In genomic region chr4:62675394-62675793, GRCm38 (mm10) we compare ENCODE assay signal across 9 mouse cellular contexts.
DNase-seq lines count a peak whose midpoint lies in the region; ATAC-seq and TF ChIP-seq lines count a peak whose summit lies in the region.
"Had no signal": no experiment of that assay in that cellular context is flagged by ENCODE, and none has a peak within 500 bp of the region (broad histone marks: within the 10 kb centered on the region; RNA-seq: fewer than 3 reads in every experiment).

No protein-coding gene starts in this region.

- intact Hi-C loops in gastrocnemius, adult 2 months (cut with DNase I) = no loop called here

- H3K9me3 ChIP-seq in lung, postnatal 0 days (ENCODE audit: low read length) = no peaks in the 10 kb centered on the region
- no peaks in the 10 kb centered on the region for H3K9me3 ChIP-seq in liver, postnatal 0 days (ENCODE audit: low read length)
- no peaks in the 10 kb centered on the region for H3K9me3 ChIP-seq in stomach, embryonic 16.5 days (replicated peaks; ENCODE audit: control insufficient read depth, low read length)

- no peak for ATAC-seq in lung, postnatal 0 days
- no peak for ATAC-seq in liver, postnatal 0 days
- ATAC-seq in stomach, embryonic 16.5 days (ENCODE audit: insufficient read depth, low FRiP score) = no peak
- ATAC-seq in monocyte, adult 5-6 weeks (replicated peaks; ENCODE audit: insufficient number of reproducible peaks, low FRiP score, low TSS enrichment, poor library complexity, severe bottlenecking) = no peak

- peaks cover 3% of the 10 kb centered on the region; the same call in 1 of the 2 replicates for H3K4me1 ChIP-seq in lung, postnatal 0 days (ENCODE audit: insufficient read depth, low read depth, low read length)
- H3K4me1 ChIP-seq in liver, postnatal 0 days (ENCODE audit: insufficient read depth) = 0 out of 2 replicates have a peak, but pooled peaks cover 5% of the 10 kb centered on the region
- H3K4me1 ChIP-seq in stomach, embryonic 16.5 days (ENCODE audit: control insufficient read depth, insufficient read depth, low read length) = peaks cover 34% of the 10 kb centered on the region

- 67% methylated on average over 2 of the region's 2 CpGs for WGBS in lung, postnatal 0 days
- 61% methylated on average over 2 of the region's 2 CpGs for WGBS in liver, postnatal 0 days (ENCODE audit: insufficient replicate concordance)
- 72% methylated on average over 2 of the region's 2 CpGs for WGBS in stomach, embryonic 16.5 days

- H3K4me2 ChIP-seq in lung, postnatal 0 days (replicated peaks; ENCODE audit: low read depth, low read length) = peak overlapping the region; percentile 63; the same call in 1 of the 2 replicates
- peak overlapping the region; percentile 19; the same call in 1 of the 2 replicates for H3K4me2 ChIP-seq in liver, postnatal 0 days (ENCODE audit: low read depth, low read length)
- H3K4me2 ChIP-seq in stomach, embryonic 16.5 days (ENCODE audit: low read depth, low read length) = peak overlapping the region; percentile 60

- no peaks in the 10 kb centered on the region for H3K27me3 ChIP-seq in lung, postnatal 0 days (replicated peaks; ENCODE audit: insufficient read depth, low read length)
- no peaks in the 10 kb centered on the region for H3K27me3 ChIP-seq in liver, postnatal 0 days (ENCODE audit: insufficient read depth, low read length)
- no peaks in the 10 kb centered on the region for H3K27me3 ChIP-seq in stomach, embryonic 16.5 days (ENCODE audit: control insufficient read depth, insufficient read depth, low read length)

- no peak overlapping the region for H3K9ac ChIP-seq in lung, postnatal 0 days (replicated peaks; ENCODE audit: low read depth)
- no peak overlapping the region for H3K9ac ChIP-seq in liver, postnatal 0 days (replicated peaks)
- H3K9ac ChIP-seq in stomach, embryonic 16.5 days (ENCODE audit: low read length) = peak overlapping the region; percentile 77

- peak overlapping the region; percentile 46 for H3K27ac ChIP-seq in gastrocnemius, adult 2 months
- no peak overlapping the region for H3K27ac ChIP-seq in lung, postnatal 0 days (ENCODE audit: low read length)
- 0 out of 2 replicates have a peak overlapping the region, but pooled peaks have one; percentile 7 for H3K27ac ChIP-seq in liver, postnatal 0 days (ENCODE audit: low read depth)
- H3K27ac ChIP-seq in stomach, embryonic 16.5 days (ENCODE audit: low read length) = no peak overlapping the region

- no peak for DNase-seq in gastrocnemius, adult 2 months
- no peak for DNase-seq in gastrocnemius, adult 8-10 months (ENCODE audit: low spot score in 2 of 2)
- DNase-seq in lung, postnatal 0 days (ENCODE audit: low spot score) = no peak
- DNase-seq in lung, postnatal 25 days (ENCODE audit: low spot score) = no peak
- no peak for DNase-seq in liver, postnatal 0 days
- DNase-seq in spleen, adult 12 weeks (ENCODE audit: low spot score) = no peak
- DNase-seq: gastrocnemius, postnatal 14 days had no signal

- no peak for TF ChIP-seq CTCF in gastrocnemius, adult 2 months (IDR thresholded peaks at IDR 0.05)
- TF ChIP-seq CTCF in lung, postnatal 0 days (IDR thresholded peaks at IDR 0.05) = no peak
- no peak for TF ChIP-seq CTCF in liver, postnatal 0 days (IDR thresholded peaks at IDR 0.05; ENCODE audit: low read depth)

- no peaks in the 10 kb centered on the region for H3K36me3 ChIP-seq in lung, postnatal 0 days (ENCODE audit: insufficient read depth, low read length)
- no peaks in the 10 kb centered on the region for H3K36me3 ChIP-seq in liver, postnatal 0 days (replicated peaks; ENCODE audit: insufficient read depth, low read length)
- H3K36me3 ChIP-seq in stomach, embryonic 16.5 days (ENCODE audit: control insufficient read depth, insufficient read depth, low read length) = no peaks in the 10 kb centered on the region

- peak overlapping the region; percentile 64 for H3K4me3 ChIP-seq in gastrocnemius, adult 2 months
- no peak overlapping the region for H3K4me3 ChIP-seq in lung, postnatal 0 days (ENCODE audit: low read depth, low read length)
- H3K4me3 ChIP-seq in liver, postnatal 0 days (ENCODE audit: low read depth, low read length) = no peak overlapping the region
- H3K4me3 ChIP-seq in stomach, embryonic 16.5 days (replicated peaks; ENCODE audit: low read length) = peak overlapping the region; percentile 60

- TF ChIP-seq EP300 in lung, postnatal 0 days (IDR thresholded peaks at IDR 0.05) = no peak
- no peak for TF ChIP-seq EP300 in liver, postnatal 0 days (IDR thresholded peaks at IDR 0.05; ENCODE audit: low read depth)

Comparison
In these comparisons a context has a peak if more than half of its experiments do, and no peak if none do; other contexts are left out.
1. H3K27ac ChIP-seq: peak in gastrocnemius, adult 2 months (single experiment) and liver, postnatal 0 days (single experiment); none in lung, postnatal 0 days (single experiment) and stomach, embryonic 16.5 days (single experiment).
2. H3K4me3 ChIP-seq: peak in gastrocnemius, adult 2 months (single experiment) and stomach, embryonic 16.5 days (single experiment); none in lung, postnatal 0 days (single experiment) and liver, postnatal 0 days (single experiment).
3. Peak in every context shown above with its lines, with median percentiles within 50 percentile points of each other: H3K4me2 ChIP-seq.